Mouse (Mus musculus): Measurements from ENCODE around the gene Map2. TPM values are rescaled to one million over a fixed set of nuclear protein-coding genes. Genes with fewer than 3 reads are reported as not detected.

The Map2 gene
- polyA plus RNA-seq, 1 experiment: 5.1 TPM

GRCm38 (mm10) chr1:66157135-66157534, 17.9 kb upstream of the Map2 start:
- Histone ChIP-seq H3K4me3 (ENCODE audit: insufficient read depth, low read depth, low read length) (no peak overlapping the region), H3K4me1 (ENCODE audit: control insufficient read depth, insufficient read depth, low read length) (no peaks in the 10 kb centered on the region), H3K36me3 (ENCODE audit: control insufficient read depth, insufficient read depth, low read length) (no peaks in the 10 kb centered on the region), H3K27ac (ENCODE audit: insufficient read depth, low read depth, low read length) (no peak overlapping the region), H3K27me3 (replicated peaks; ENCODE audit: control insufficient read depth, insufficient read depth, low read length) (no peaks in the 10 kb centered on the region)
- 83% methylated on average over 2 of the region's 2 CpGs for WGBS
- no peak for TF ChIP-seq CTCF (conservative IDR thresholded peaks at IDR 0.05; ENCODE audit: insufficient read depth, insufficient read length, low read depth, low read length)
- TF ChIP-seq POLR2A (IDR thresholded peaks at IDR 0.05; ENCODE audit: low read depth, low read length): no peak
- DNase-seq: no peak

DNA sequence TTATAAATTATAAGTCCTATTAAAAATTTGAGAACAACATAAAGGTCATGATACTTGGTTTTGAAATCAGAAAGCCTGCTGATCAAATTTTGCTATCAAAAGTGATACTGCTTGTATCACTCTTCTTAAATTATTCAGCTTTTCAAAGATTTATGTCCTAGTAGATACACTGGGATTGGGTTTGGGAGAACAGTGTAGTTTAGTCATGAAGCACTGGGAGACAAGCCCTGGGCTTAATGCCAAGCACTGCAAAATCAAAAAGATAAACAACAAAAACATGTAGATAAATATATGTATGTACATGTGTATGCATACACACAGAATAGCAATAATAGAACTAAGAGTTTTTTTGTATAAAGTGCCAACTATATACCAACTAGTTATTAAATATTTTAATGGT, 17.5 kb upstream of the Map2 start:
- no peaks in the 10 kb centered on the region for H3K36me3 ChIP-seq (ENCODE audit: control insufficient read depth, insufficient read depth, low read length)
- TF ChIP-seq CTCF (conservative IDR thresholded peaks at IDR 0.05; ENCODE audit: insufficient read depth, insufficient read length, low read depth, low read length) (no peak), POLR2A (IDR thresholded peaks at IDR 0.05; ENCODE audit: low read depth, low read length) (no peak)
- no peak for DNase-seq
- H3K27me3 ChIP-seq (replicated peaks; ENCODE audit: control insufficient read depth, insufficient read depth, low read length): no peaks in the 10 kb centered on the region
- no peak overlapping the region for H3K27ac ChIP-seq (ENCODE audit: insufficient read depth, low read depth, low read length)
- H3K4me1 ChIP-seq (ENCODE audit: control insufficient read depth, insufficient read depth, low read length): no peaks in the 10 kb centered on the region
- H3K4me3 ChIP-seq (ENCODE audit: insufficient read depth, low read depth, low read length): no peak overlapping the region

- H3K4me1 ChIP-seq (ENCODE audit: control insufficient read depth, insufficient read depth, low read length): no peaks in the 10 kb centered on the region
- H3K27me3 ChIP-seq (replicated peaks; ENCODE audit: control insufficient read depth, insufficient read depth, low read length): no peaks in the 10 kb centered on the region
- TF ChIP-seq POLR2A (IDR thresholded peaks at IDR 0.05; ENCODE audit: low read depth, low read length) (no peak), CTCF (conservative IDR thresholded peaks at IDR 0.05; ENCODE audit: insufficient read depth, insufficient read length, low read depth, low read length) (no peak)
- 56% methylated on average over 2 of the region's 2 CpGs for WGBS
- no peak overlapping the region for H3K4me3 ChIP-seq (ENCODE audit: insufficient read depth, low read depth, low read length)
- H3K27ac ChIP-seq (ENCODE audit: insufficient read depth, low read depth, low read length): no peak overlapping the region
- no peak for DNase-seq
- H3K36me3 ChIP-seq (ENCODE audit: control insufficient read depth, insufficient read depth, low read length): no peaks in the 10 kb centered on the region
These were observed 10.4 kb upstream of the Map2 start for GRCm38 (mm10) chr1:66164648-66165047.

DNA sequence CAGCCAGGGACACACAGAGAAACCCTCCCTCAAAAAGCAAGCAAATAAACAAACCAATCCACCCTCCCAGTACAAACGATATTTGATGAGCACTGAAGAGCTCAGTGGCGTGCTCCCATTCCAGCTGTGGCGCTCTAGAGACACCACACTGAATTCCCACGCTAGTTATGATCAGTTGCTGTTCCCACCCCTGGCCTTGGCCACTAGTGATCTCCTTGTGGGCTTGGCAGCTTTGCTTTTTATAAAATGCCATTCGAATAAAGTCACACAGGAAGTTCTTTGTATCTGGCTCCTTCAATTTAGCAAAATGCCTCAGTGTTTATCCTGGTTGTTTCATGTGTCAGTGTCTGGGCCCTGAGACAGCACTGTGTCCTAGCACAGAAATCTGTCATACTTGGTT, 6.4 kb upstream of the Map2 start:
- no peaks in the 10 kb centered on the region for H3K4me1 ChIP-seq (ENCODE audit: control insufficient read depth, insufficient read depth, low read length)
- H3K27me3 ChIP-seq (replicated peaks; ENCODE audit: control insufficient read depth, insufficient read depth, low read length): no peaks in the 10 kb centered on the region
- H3K27ac ChIP-seq (ENCODE audit: insufficient read depth, low read depth, low read length): no peak overlapping the region
- H3K4me3 ChIP-seq (ENCODE audit: insufficient read depth, low read depth, low read length): no peak overlapping the region
- DNase-seq: no peak
- 58% methylated on average over 5 of the region's 5 CpGs for WGBS
- no peaks in the 10 kb centered on the region for H3K36me3 ChIP-seq (ENCODE audit: control insufficient read depth, insufficient read depth, low read length)
- TF ChIP-seq CTCF (conservative IDR thresholded peaks at IDR 0.05; ENCODE audit: insufficient read depth, insufficient read length, low read depth, low read length): no peak
- no peak for TF ChIP-seq POLR2A (IDR thresholded peaks at IDR 0.05; ENCODE audit: low read depth, low read length)

GRCm38 (mm10) chr1:66172127-66172526, 2.9 kb upstream of the Map2 start:
- H3K4me1 ChIP-seq (ENCODE audit: control insufficient read depth, insufficient read depth, low read length): no peaks in the 10 kb centered on the region; the same call in 1 of the 2 replicates
- no peak overlapping the region for H3K4me3 ChIP-seq (ENCODE audit: insufficient read depth, low read depth, low read length)
- TF ChIP-seq POLR2A (IDR thresholded peaks at IDR 0.05; ENCODE audit: low read depth, low read length) (no peak), CTCF (conservative IDR thresholded peaks at IDR 0.05; ENCODE audit: insufficient read depth, insufficient read length, low read depth, low read length) (no peak)
- no peak overlapping the region for H3K27ac ChIP-seq (ENCODE audit: insufficient read depth, low read depth, low read length)
- H3K27me3 ChIP-seq (replicated peaks; ENCODE audit: control insufficient read depth, insufficient read depth, low read length): no peaks in the 10 kb centered on the region; the same call in 1 of the 2 replicates
- WGBS: 83% methylated on average over 3 of the region's 3 CpGs
- no peaks in the 10 kb centered on the region for H3K36me3 ChIP-seq (ENCODE audit: control insufficient read depth, insufficient read depth, low read length)
- DNase-seq: no peak

DNA sequence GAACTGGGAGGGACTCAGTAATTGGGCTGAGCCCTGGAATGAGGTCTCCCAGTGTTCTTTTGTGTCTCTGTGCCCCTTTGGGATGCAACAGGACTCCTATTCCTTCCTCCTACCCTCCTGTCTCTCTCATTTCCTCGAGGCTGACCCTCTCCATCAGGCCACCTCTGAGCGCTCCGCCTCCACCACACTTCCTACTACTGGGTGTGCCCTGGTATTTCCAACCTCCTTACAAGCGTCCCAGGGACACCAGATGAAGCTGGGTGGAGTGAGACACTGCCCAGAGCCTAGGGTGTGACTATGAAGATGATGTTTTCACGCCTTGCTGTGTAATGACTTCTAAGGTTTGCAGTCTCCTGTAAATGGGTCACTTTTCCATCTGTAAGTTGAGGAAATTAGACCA, 1.4 kb upstream of the Map2 start:
- no peak for TF ChIP-seq POLR2A (IDR thresholded peaks at IDR 0.05; ENCODE audit: low read depth, low read length)
- TF ChIP-seq CTCF (conservative IDR thresholded peaks at IDR 0.05; ENCODE audit: insufficient read depth, insufficient read length, low read depth, low read length): no peak
- no peaks in the 10 kb centered on the region; the same call in 1 of the 2 replicates for H3K27me3 ChIP-seq (replicated peaks; ENCODE audit: control insufficient read depth, insufficient read depth, low read length)
- 58% methylated on average over 5 of the region's 5 CpGs for WGBS
- H3K4me3 ChIP-seq (ENCODE audit: insufficient read depth, low read depth, low read length): no peak overlapping the region
- H3K4me1 ChIP-seq (ENCODE audit: control insufficient read depth, insufficient read depth, low read length): no peaks in the 10 kb centered on the region; the same call in 1 of the 2 replicates
- no peak for DNase-seq
- H3K36me3 ChIP-seq (ENCODE audit: control insufficient read depth, insufficient read depth, low read length): no peaks in the 10 kb centered on the region
- H3K27ac ChIP-seq (ENCODE audit: insufficient read depth, low read depth, low read length): no peak overlapping the region

- TF ChIP-seq CTCF (conservative IDR thresholded peaks at IDR 0.05; ENCODE audit: insufficient read depth, insufficient read length, low read depth, low read length) (no peak), POLR2A (IDR thresholded peaks at IDR 0.05; ENCODE audit: low read depth, low read length) (no peak)
- H3K27ac ChIP-seq (ENCODE audit: insufficient read depth, low read depth, low read length): no peak overlapping the region
- no peak overlapping the region for H3K4me3 ChIP-seq (ENCODE audit: insufficient read depth, low read depth, low read length)
- no peak for DNase-seq
- H3K36me3 ChIP-seq (ENCODE audit: control insufficient read depth, insufficient read depth, low read length): no peaks in the 10 kb centered on the region
- 38% methylated on average over 9 of the region's 9 CpGs for WGBS
- H3K4me1 ChIP-seq (ENCODE audit: control insufficient read depth, insufficient read depth, low read length): no peaks in the 10 kb centered on the region; the same call in 1 of the 2 replicates
- H3K27me3 ChIP-seq (replicated peaks; ENCODE audit: control insufficient read depth, insufficient read depth, low read length): no peaks in the 10 kb centered on the region; the same call in 1 of the 2 replicates
These were observed 1.2 kb downstream of the Map2 start for GRCm38 (mm10) chr1:66176012-66176837.

Data from kidney, adult 2 months (tissue).